Mouse (Mus musculus): ENCODE results near the gene Klhl6. TPM values are rescaled to one million over a fixed set of nuclear protein-coding genes. Genes with fewer than 3 reads are reported as not detected.

Gene Klhl6
- total and polyA plus RNA-seq, 3 experiments: 4.8 to 6.9 TPM; not detected in 1

- H3K79me2 ChIP-seq (ENCODE audit: control insufficient read depth, insufficient read depth, low read length, poor library complexity): no peaks in the 10 kb centered on the region
- peaks cover 0 to 3% of the 10 kb centered on the region in 2 experiments; a peak in 2 of 4 replicates for H3K4me1 ChIP-seq (ENCODE audit: control insufficient read depth in 1 of 2, insufficient read depth in 2 of 2, low read length in 2 of 2)
- no peaks in the 10 kb centered on the region for H3K27me3 ChIP-seq (ENCODE audit: control insufficient read depth in 1 of 2, insufficient read depth in 2 of 2, low read length in 2 of 2)
- no peak overlapping the region for H3K4me3 ChIP-seq (ENCODE audit: control insufficient read depth in 1 of 2, insufficient read depth in 1 of 2, low read depth in 2 of 2, low read length in 2 of 2)
- H3K27ac ChIP-seq (ENCODE audit: control insufficient read depth, low read depth, low read length): no peak overlapping the region
- H3K36me3 ChIP-seq (ENCODE audit: control insufficient read depth in 1 of 2, insufficient read depth in 2 of 2, low read length in 2 of 2): no peaks in the 10 kb centered on the region
- DNase-seq (ENCODE audit: low read depth, low spot score): no peak
- TF ChIP-seq CHD2 (IDR thresholded peaks at IDR 0.05; ENCODE audit: low read length): no peak
- no peak for TF ChIP-seq JUND (IDR thresholded peaks at IDR 0.05; ENCODE audit: low read depth, low read length)
- TF ChIP-seq USF2 (IDR thresholded peaks at IDR 0.05; ENCODE audit: borderline replicate concordance in 1 of 2, insufficient read depth in 1 of 2, low read depth in 1 of 2, low read length in 2 of 2): no peak
- no peak for TF ChIP-seq ZMIZ1 (IDR thresholded peaks at IDR 0.05; ENCODE audit: low read depth, low read length)
- no peak for TF ChIP-seq MEF2A (IDR thresholded peaks at IDR 0.05; ENCODE audit: extremely low read depth, insufficient replicate concordance, low read depth, low read length, poor library complexity, severe bottlenecking)
- TF ChIP-seq NELFE (IDR thresholded peaks at IDR 0.05; ENCODE audit: low read depth, low read length): no peak
- H3K9ac ChIP-seq (ENCODE audit: control insufficient read depth, low read depth, low read length, poor library complexity, severe bottlenecking): no peak overlapping the region
- H3K9me3 ChIP-seq (replicated peaks; ENCODE audit: insufficient read depth, low read length): no peaks in the 10 kb centered on the region
Measured at GRCm38 (mm10) chr16:19947336-19947735, 35.5 kb downstream of the Klhl6 start.

DNA sequence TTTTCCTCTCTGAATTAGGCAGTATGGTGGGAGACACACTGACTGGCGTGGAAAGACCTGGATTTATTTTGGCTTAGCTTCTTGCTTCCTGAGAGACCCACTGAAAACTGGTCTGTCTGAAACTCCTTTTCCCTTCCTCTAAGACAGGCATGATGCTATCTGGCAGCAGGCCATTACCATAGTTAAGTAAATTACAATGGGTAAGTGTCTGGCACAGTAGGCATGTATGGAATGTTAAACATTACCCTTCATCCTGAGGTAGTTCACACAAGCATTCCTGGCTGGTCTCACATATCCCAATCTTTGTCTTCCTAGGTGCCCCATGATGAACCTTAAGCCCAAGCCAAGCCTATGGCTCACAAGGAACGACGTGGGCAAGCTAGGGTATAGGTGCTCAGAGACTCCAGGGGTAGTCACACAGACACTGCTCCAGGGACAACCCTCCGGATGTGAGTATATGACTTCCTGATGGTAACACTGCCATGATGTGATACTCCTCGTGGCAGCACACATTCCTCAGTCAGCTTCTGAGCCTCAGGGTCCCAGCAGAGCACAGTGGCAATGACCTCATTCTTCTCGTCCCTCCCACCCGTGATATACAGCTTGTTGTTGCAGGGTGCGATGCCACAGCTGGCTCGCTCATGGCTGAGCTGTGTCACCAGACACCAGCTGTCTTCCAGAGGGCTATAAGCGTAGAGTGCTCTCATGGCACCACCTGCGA is 36.1 kb downstream of the Klhl6 start:
- Histone ChIP-seq H3K9ac (ENCODE audit: control insufficient read depth, low read depth, low read length, poor library complexity, severe bottlenecking) (no peak overlapping the region), H3K27ac (ENCODE audit: control insufficient read depth, low read depth, low read length) (no peak overlapping the region), H3K36me3 (ENCODE audit: control insufficient read depth in 1 of 2, insufficient read depth in 2 of 2, low read length in 2 of 2) (no peaks in the 10 kb centered on the region), H3K9me3 (replicated peaks; ENCODE audit: insufficient read depth, low read length) (no peaks in the 10 kb centered on the region), H3K79me2 (ENCODE audit: control insufficient read depth, insufficient read depth, low read length, poor library complexity) (no peaks in the 10 kb centered on the region), H3K4me3 (ENCODE audit: control insufficient read depth in 1 of 2, insufficient read depth in 1 of 2, low read depth in 2 of 2, low read length in 2 of 2) (no peak overlapping the region), H3K4me1 (ENCODE audit: control insufficient read depth in 1 of 2, insufficient read depth in 2 of 2, low read length in 2 of 2) (peaks cover 0 to 3% of the 10 kb centered on the region in 2 experiments; a peak in 2 of 4 replicates), H3K27me3 (ENCODE audit: control insufficient read depth in 1 of 2, insufficient read depth in 2 of 2, low read length in 2 of 2) (no peaks in the 10 kb centered on the region)
- no peak for DNase-seq (ENCODE audit: low read depth, low spot score)
- peak in 1 of 2 experiments; percentile 35; a peak in 1 of 4 replicates for TF ChIP-seq EP300 (IDR thresholded peaks at IDR 0.05; ENCODE audit: low read depth in 1 of 2, low read length in 2 of 2)
- TF ChIP-seq CHD2 (IDR thresholded peaks at IDR 0.05; ENCODE audit: low read length): no peak

DNA sequence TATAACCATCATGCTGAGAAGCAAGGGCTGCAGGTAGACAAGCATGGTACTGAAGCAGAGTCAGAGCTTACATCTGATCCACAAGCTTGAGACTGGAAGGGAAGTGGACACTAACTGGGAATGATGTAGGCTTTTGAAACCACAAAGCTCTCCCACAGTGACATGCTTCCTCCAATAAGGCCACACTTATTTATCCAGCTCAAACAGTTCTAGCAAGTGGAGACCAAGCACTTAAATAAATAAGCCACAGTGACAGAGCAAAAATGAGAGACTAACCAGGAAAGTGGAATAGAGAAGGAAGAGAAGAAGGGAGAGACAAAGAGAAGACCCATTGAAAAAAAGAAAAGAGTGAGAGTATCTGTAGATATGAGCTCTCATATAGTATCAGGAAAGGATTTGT is 62.0 kb downstream of the Klhl6 start:
- DNase-seq (ENCODE audit: low read depth, low spot score): no peak
- Histone ChIP-seq H3K9ac (ENCODE audit: control insufficient read depth, low read depth, low read length, poor library complexity, severe bottlenecking) (no peak overlapping the region), H3K27ac (ENCODE audit: control insufficient read depth, low read depth, low read length) (no peak overlapping the region), H3K4me3 (ENCODE audit: control insufficient read depth in 1 of 2, insufficient read depth in 1 of 2, low read depth in 2 of 2, low read length in 2 of 2) (no peak overlapping the region), H3K27me3 (ENCODE audit: control insufficient read depth in 1 of 2, insufficient read depth in 2 of 2, low read length in 2 of 2) (no peaks in the 10 kb centered on the region; a peak in 4 of 4 replicates), H3K4me1 (ENCODE audit: control insufficient read depth in 1 of 2, insufficient read depth in 2 of 2, low read length in 2 of 2) (no peaks in the 10 kb centered on the region), H3K79me2 (ENCODE audit: control insufficient read depth, insufficient read depth, low read length, poor library complexity) (no peaks in the 10 kb centered on the region), H3K9me3 (replicated peaks; ENCODE audit: insufficient read depth, low read length) (no peaks in the 10 kb centered on the region), H3K36me3 (ENCODE audit: control insufficient read depth in 1 of 2, insufficient read depth in 2 of 2, low read length in 2 of 2) (no peaks in the 10 kb centered on the region)
- TF ChIP-seq ETS1 (IDR thresholded peaks at IDR 0.05; ENCODE audit: low read depth, low read length): no peak
